Mouse (Mus musculus): ENCODE results near the gene Mast3.

- TF ChIP-seq GATA1 (IDR thresholded peaks at IDR 0.05; ENCODE audit: low read length) (no peak), TAL1 (IDR thresholded peaks at IDR 0.05; ENCODE audit: low read length) (no peak)
Observed at GRCm38 (mm10) chr8:70770748-70771147, 34.1 kb downstream of the Mast3 start.

Measured in erythroblast, embryonic 14.5 days (primary cell).